Mouse (Mus musculus) erythroblast, embryonic 14.5 days (primary cell): ENCODE data around the gene Ccdc120. TPM values are rescaled to one million over a fixed set of nuclear protein-coding genes. Genes with fewer than 3 reads are reported as not detected.

ENCODE experiments used
- H3K27me3 ChIP-seq: 2 replicates; pipeline ENCODE4 v1.6.1; 2012; ENCODE audit warnings: inconsistent platforms; ENCODE audit not compliant: control insufficient read depth
- H3K36me3 ChIP-seq: 2 replicates; pipeline ENCODE4 v1.6.1; 2012; ENCODE audit warnings: mild to moderate bottlenecking, inconsistent platforms; ENCODE audit not compliant: control insufficient read depth
- H3K4me1 ChIP-seq: 2 replicates; pipeline ENCODE4 v1.6.1; 2012; ENCODE audit warnings: inconsistent platforms; ENCODE audit not compliant: control insufficient read depth
- H3K4me3 ChIP-seq: replicated peaks from 2 replicates; pipeline ENCODE3; 2012; ENCODE audit warnings: moderate library complexity, mild to moderate bottlenecking, inconsistent platforms
- H3K9me3 ChIP-seq: 2 replicates; pipeline ENCODE4 v1.6.1; 2012; ENCODE audit warnings: low read length, inconsistent platforms, mixed read lengths; ENCODE audit not compliant: control insufficient read depth
- GATA1 ChIP-seq: IDR thresholded peaks from 2 replicates; pipeline ENCODE4 v1.6.1; 2012; ENCODE audit warnings: low read length, inconsistent platforms, mixed read lengths
- TAL1 ChIP-seq: IDR thresholded peaks from 3 replicates; pipeline ENCODE4 v1.6.1; 2012; ENCODE audit warnings: low read length, inconsistent platforms, mixed read lengths
- polyA plus RNA-seq: library from polyadenylated mRNA; stranded (reverse); fragments of >175 nt; gene quantifications from 2 replicates; pipeline ENCODE4 v1.2.3, GENCODE M21; 2012

Ccdc120 gene
- polyA plus RNA-seq, 1 experiment = 0.02 TPM

- TF ChIP-seq GATA1 (peak; percentile 71), TAL1 (no peak)
- no peaks in the 10 kb centered on the region for H3K9me3 ChIP-seq
- H3K36me3 ChIP-seq = peaks cover 16% of the 10 kb centered on the region
- no peaks in the 10 kb centered on the region for H3K27me3 ChIP-seq
- peak overlapping the region; percentile 51 for H3K4me3 ChIP-seq
- peaks cover 52% of the 10 kb centered on the region for H3K4me1 ChIP-seq
These were observed 27.9 kb upstream of the Ccdc120 start for GRCm38 (mm10) chrX:7778450-7779244.

GRCm38 (mm10) chrX:7776329-7777082 lies 25.8 kb upstream of the Ccdc120 start:
- H3K4me3 ChIP-seq = no peak overlapping the region

GRCm38 (mm10) chrX:7775501-7776205 lies 24.9 kb upstream of the Ccdc120 start:
- H3K27me3 ChIP-seq = no peaks in the 10 kb centered on the region
- H3K36me3 ChIP-seq = peaks cover 44% of the 10 kb centered on the region
- H3K4me1 ChIP-seq = peaks cover 44% of the 10 kb centered on the region
- H3K9me3 ChIP-seq = 0 out of 2 replicates have a peak, but pooled peaks cover 3% of the 10 kb centered on the region
- H3K4me3 ChIP-seq = no peak overlapping the region
- TF ChIP-seq TAL1 (no peak), GATA1 (no peak)

More at GRCm38 (mm10) chrX:7776329-7777082, 25.8 kb upstream of the Ccdc120 start:
- Histone ChIP-seq H3K4me1 (peaks cover 51% of the 10 kb centered on the region), H3K9me3 (0 out of 2 replicates have a peak, but pooled peaks cover 3% of the 10 kb centered on the region), H3K36me3 (peaks cover 35% of the 10 kb centered on the region), H3K27me3 (no peaks in the 10 kb centered on the region)
- TF ChIP-seq GATA1 (no peak), TAL1 (no peak)

DNA sequence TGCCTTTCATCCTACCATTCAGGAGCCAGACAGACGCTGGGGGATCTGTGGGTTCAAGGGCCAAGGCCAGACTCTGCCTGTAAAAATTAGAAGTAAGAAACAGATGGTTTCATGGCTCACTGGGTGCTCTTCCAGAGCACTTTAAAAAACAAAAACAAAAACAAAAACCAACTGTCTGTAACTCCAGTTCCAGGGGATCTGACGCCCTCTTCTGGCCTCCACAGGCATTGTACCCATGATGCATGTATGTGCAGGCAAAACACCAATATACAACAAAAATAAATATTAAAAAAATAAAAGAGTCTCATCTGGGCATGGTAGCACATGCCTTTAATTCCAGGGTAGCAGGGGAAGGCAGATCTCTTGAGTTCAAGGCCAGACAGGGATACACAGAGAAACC lies 22.1 kb upstream of the Ccdc120 start:
- H3K27me3 ChIP-seq = no peaks in the 10 kb centered on the region
- peaks cover 38% of the 10 kb centered on the region for H3K4me1 ChIP-seq
- no peak overlapping the region for H3K4me3 ChIP-seq
- peaks cover 67% of the 10 kb centered on the region for H3K36me3 ChIP-seq
- 0 out of 2 replicates have a peak, but pooled peaks cover 3% of the 10 kb centered on the region for H3K9me3 ChIP-seq
- TF ChIP-seq GATA1 (no peak), TAL1 (no peak)

- 0 out of 2 replicates have a peak, but pooled peaks cover 3% of the 10 kb centered on the region for H3K9me3 ChIP-seq
- no peaks in the 10 kb centered on the region for H3K27me3 ChIP-seq
- TF ChIP-seq GATA1 (no peak), TAL1 (no peak)
- no peak overlapping the region for H3K4me3 ChIP-seq
- H3K36me3 ChIP-seq = peaks cover 76% of the 10 kb centered on the region
- peaks cover 45% of the 10 kb centered on the region for H3K4me1 ChIP-seq
These were observed 18.8 kb upstream of the Ccdc120 start for GRCm38 (mm10) chrX:7769302-7770017.

DNA sequence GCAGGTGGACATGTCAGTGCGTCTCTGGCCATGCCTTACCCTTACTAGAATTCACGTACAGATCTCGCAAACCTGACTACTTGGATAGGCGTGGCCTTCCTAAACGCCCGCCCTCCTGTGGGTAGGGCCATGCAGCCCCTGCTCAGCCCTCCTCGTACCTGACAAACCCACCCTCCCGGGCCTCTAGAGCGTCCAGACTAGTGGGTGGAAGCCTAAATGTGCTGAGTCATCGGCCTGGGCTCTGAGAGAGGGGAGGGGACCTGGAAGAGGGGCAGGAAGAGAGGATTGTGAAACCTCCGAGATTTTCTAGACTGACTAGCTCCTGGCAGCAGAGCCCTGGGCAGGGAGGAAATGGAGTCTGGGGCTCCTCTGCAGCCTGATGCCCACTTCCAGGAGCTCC lies 15.1 kb upstream of the Ccdc120 start:
- Histone ChIP-seq H3K4me3 (peak overlapping the region; percentile 71), H3K36me3 (peaks cover 42% of the 10 kb centered on the region)

DNA sequence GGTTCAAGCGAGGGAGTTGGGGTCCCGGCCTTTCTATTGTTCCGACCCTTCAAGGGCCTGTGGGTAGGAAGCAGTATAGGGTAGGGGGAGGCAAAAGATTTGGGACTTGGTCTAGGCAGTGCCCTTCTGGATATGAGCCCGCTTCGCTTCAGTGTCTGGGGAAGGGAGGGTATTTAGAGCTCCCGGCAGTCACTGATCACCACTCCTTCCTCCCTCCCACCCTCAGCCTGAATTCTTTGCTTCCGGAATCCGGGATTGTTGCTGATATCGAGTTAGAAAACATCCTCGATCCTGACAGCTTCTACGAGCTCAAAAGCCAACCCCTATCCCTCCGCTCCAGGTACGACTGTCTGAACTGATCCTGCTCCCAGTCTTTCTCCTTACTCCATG lies 14.6 kb upstream of the Ccdc120 start:
- Histone ChIP-seq H3K4me3 (peak overlapping the region; percentile 71), H3K9me3 (peaks cover 2% of the 10 kb centered on the region; the same call in 1 of the 2 replicates), H3K4me1 (peaks cover 71% of the 10 kb centered on the region), H3K36me3 (peaks cover 37% of the 10 kb centered on the region), H3K27me3 (no peaks in the 10 kb centered on the region)
- no peak for TF ChIP-seq TAL1

More for the DNA sequence above, 15.1 kb upstream of the Ccdc120 start:
- Histone ChIP-seq H3K9me3 (peaks cover 2% of the 10 kb centered on the region; the same call in 1 of the 2 replicates), H3K4me1 (peaks cover 71% of the 10 kb centered on the region), H3K27me3 (no peaks in the 10 kb centered on the region)
- no peak for TF ChIP-seq GATA1
- no peak for TF ChIP-seq TAL1

DNA sequence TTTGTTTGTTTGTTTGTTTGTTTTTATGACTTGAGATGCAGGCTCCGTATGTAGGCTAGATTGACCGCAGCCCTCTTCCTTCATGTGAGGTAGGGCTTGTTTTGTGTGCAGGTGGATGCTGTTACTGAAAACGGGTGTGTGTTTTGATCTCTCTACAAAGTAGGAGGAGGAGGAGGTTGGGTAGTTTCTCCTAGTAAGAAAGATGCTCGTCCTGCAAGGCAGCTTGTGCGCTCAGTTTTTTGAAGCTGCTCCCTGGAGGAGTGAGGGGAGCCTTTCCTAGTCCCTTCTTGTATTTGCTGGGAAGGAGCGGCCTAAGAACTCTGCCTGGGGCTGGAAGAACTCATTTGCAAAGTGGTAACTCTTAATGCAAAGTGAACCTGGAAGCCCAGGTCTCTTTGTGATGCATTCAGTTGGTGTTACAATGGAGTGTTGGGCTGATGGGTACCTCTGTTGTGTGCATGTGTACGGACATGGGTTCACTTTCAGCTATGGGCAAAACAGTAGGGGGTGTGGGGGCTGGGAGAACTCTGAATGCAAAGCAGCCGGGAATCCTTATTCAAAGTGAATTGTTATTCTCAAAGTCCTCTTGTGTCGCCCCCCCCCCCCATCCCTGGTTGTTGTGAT lies 14.1 kb upstream of the Ccdc120 start:
- no peak for TF ChIP-seq TAL1
- TF ChIP-seq GATA1 = no peak
- Histone ChIP-seq H3K4me3 (peak overlapping the region; percentile 71), H3K36me3 (peaks cover 32% of the 10 kb centered on the region), H3K27me3 (no peaks in the 10 kb centered on the region), H3K4me1 (peaks cover 68% of the 10 kb centered on the region), H3K9me3 (peaks cover 2% of the 10 kb centered on the region; the same call in 1 of the 2 replicates)
